Mouse (Mus musculus): ENCODE measurements around the gene Pan3. TPM values are rescaled to one million over a fixed set of nuclear protein-coding genes. Genes with fewer than 3 reads are reported as not detected.

The Pan3 gene
- polyA plus RNA-seq, 1 experiment, result 111 TPM

- no peak overlapping the region for H3K27ac ChIP-seq (ENCODE audit: insufficient read depth, low read length)
- H3K9me3 ChIP-seq (replicated peaks; ENCODE audit: control insufficient read depth, insufficient read depth, low read length, poor library complexity, severe bottlenecking), result no peaks in the 10 kb centered on the region
- no peaks in the 10 kb centered on the region for H3K36me3 ChIP-seq (ENCODE audit: control insufficient read depth, insufficient read depth, low read length, poor library complexity, severe bottlenecking)
- H3K4me1 ChIP-seq (ENCODE audit: control insufficient read depth, insufficient read depth, low read length), result no peaks in the 10 kb centered on the region
- no peak for TF ChIP-seq EP300 (IDR thresholded peaks at IDR 0.05; ENCODE audit: insufficient read depth, low read depth, low read length)
- TF ChIP-seq POLR2A (IDR thresholded peaks at IDR 0.05; ENCODE audit: insufficient read depth, low read length), result no peak
- no peak for TF ChIP-seq CTCF (IDR thresholded peaks at IDR 0.05; ENCODE audit: low read depth, low read length)
- no peak overlapping the region for H3K9ac ChIP-seq (ENCODE audit: low read depth, poor library complexity, severe bottlenecking)
- H3K4me3 ChIP-seq (ENCODE audit: low read depth, low read length), result no peak overlapping the region
- H3K27me3 ChIP-seq (ENCODE audit: control insufficient read depth, insufficient read depth, low read length, poor library complexity, severe bottlenecking), result no peaks in the 10 kb centered on the region
Observed at GRCm38 (mm10) chr5:147477106-147477505, 47.1 kb downstream of the Pan3 start.

DNA sequence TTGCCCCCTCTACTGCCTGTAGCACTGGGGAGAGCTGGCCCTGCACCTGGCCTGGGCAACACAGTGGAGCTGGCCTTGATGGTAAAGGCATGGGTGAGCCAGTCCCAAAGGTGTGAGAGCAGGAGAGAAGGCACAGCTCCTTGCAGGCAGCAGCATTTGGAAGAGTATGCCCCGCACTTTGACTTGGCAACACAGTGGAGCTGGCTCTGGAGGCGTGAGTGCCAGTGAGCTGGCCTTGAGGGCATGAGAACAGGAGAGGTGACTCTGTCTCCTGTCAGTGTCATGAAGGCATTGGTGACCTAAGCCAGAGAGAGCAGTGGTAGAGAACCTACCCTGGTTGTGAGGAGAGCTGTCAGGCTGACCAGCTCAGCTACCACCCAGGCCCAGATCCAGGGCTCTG is 49.4 kb downstream of the Pan3 start:
- Histone ChIP-seq H3K36me3 (ENCODE audit: control insufficient read depth, insufficient read depth, low read length, poor library complexity, severe bottlenecking) (no peaks in the 10 kb centered on the region), H3K4me1 (ENCODE audit: control insufficient read depth, insufficient read depth, low read length) (no peaks in the 10 kb centered on the region), H3K9me3 (replicated peaks; ENCODE audit: control insufficient read depth, insufficient read depth, low read length, poor library complexity, severe bottlenecking) (no peaks in the 10 kb centered on the region), H3K4me3 (ENCODE audit: low read depth, low read length) (no peak overlapping the region), H3K27ac (ENCODE audit: insufficient read depth, low read length) (no peak overlapping the region), H3K9ac (ENCODE audit: low read depth, poor library complexity, severe bottlenecking) (no peak overlapping the region), H3K27me3 (ENCODE audit: control insufficient read depth, insufficient read depth, low read length, poor library complexity, severe bottlenecking) (no peaks in the 10 kb centered on the region)
- TF ChIP-seq POLR2A (IDR thresholded peaks at IDR 0.05; ENCODE audit: insufficient read depth, low read length), result no peak
- TF ChIP-seq EP300 (IDR thresholded peaks at IDR 0.05; ENCODE audit: insufficient read depth, low read depth, low read length), result no peak

GRCm38 (mm10) chr5:147484142-147484541 is 54.2 kb downstream of the Pan3 start:
- H3K4me1 ChIP-seq (ENCODE audit: control insufficient read depth, insufficient read depth, low read length), result no peaks in the 10 kb centered on the region
- no peaks in the 10 kb centered on the region for H3K9me3 ChIP-seq (replicated peaks; ENCODE audit: control insufficient read depth, insufficient read depth, low read length, poor library complexity, severe bottlenecking)
- no peak overlapping the region for H3K4me3 ChIP-seq (ENCODE audit: low read depth, low read length)
- no peak overlapping the region for H3K27ac ChIP-seq (ENCODE audit: insufficient read depth, low read length)
- H3K27me3 ChIP-seq (ENCODE audit: control insufficient read depth, insufficient read depth, low read length, poor library complexity, severe bottlenecking), result no peaks in the 10 kb centered on the region
- no peaks in the 10 kb centered on the region for H3K36me3 ChIP-seq (ENCODE audit: control insufficient read depth, insufficient read depth, low read length, poor library complexity, severe bottlenecking)
- peak; percentile 54 for TF ChIP-seq CTCF (IDR thresholded peaks at IDR 0.05; ENCODE audit: low read depth, low read length)
- TF ChIP-seq POLR2A (IDR thresholded peaks at IDR 0.05; ENCODE audit: insufficient read depth, low read length), result no peak
- no peak for TF ChIP-seq EP300 (IDR thresholded peaks at IDR 0.05; ENCODE audit: insufficient read depth, low read depth, low read length)
- no peak overlapping the region for H3K9ac ChIP-seq (ENCODE audit: low read depth, poor library complexity, severe bottlenecking)

GRCm38 (mm10) chr5:147489226-147489625 is 59.3 kb downstream of the Pan3 start:
- no peaks in the 10 kb centered on the region for H3K27me3 ChIP-seq (ENCODE audit: control insufficient read depth, insufficient read depth, low read length, poor library complexity, severe bottlenecking)
- no peaks in the 10 kb centered on the region for H3K4me1 ChIP-seq (ENCODE audit: control insufficient read depth, insufficient read depth, low read length)
- no peak overlapping the region for H3K27ac ChIP-seq (ENCODE audit: insufficient read depth, low read length)
- no peaks in the 10 kb centered on the region; the same call in 1 of the 2 replicates for H3K36me3 ChIP-seq (ENCODE audit: control insufficient read depth, insufficient read depth, low read length, poor library complexity, severe bottlenecking)
- H3K9me3 ChIP-seq (replicated peaks; ENCODE audit: control insufficient read depth, insufficient read depth, low read length, poor library complexity, severe bottlenecking), result no peaks in the 10 kb centered on the region
- no peak overlapping the region for H3K4me3 ChIP-seq (ENCODE audit: low read depth, low read length)
- no peak overlapping the region for H3K9ac ChIP-seq (ENCODE audit: low read depth, poor library complexity, severe bottlenecking)
- no peak for TF ChIP-seq EP300 (IDR thresholded peaks at IDR 0.05; ENCODE audit: insufficient read depth, low read depth, low read length)
- TF ChIP-seq POLR2A (IDR thresholded peaks at IDR 0.05; ENCODE audit: insufficient read depth, low read length), result no peak
- TF ChIP-seq CTCF (IDR thresholded peaks at IDR 0.05; ENCODE audit: low read depth, low read length), result no peak

DNA sequence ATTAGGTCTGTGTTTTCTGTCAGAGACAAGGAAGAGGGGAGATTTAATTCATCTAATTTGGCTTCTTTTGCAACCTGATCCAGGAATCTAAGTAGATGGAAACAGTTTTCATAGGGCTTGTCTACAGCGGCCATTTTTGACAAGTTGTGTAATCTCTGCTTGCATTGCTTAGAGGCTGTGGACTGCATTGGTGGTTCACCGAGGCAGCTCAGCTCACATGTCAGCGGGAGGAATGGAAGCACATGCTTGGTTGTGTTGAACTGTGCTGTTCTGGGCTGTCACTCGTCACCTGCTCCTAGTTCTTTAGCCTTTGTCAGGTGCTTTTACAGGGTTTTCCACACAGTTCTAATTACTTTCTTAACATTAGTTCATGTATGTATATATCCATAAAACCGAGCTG is 60.9 kb downstream of the Pan3 start:
- Histone ChIP-seq H3K4me3 (ENCODE audit: low read depth, low read length) (no peak overlapping the region), H3K9me3 (replicated peaks; ENCODE audit: control insufficient read depth, insufficient read depth, low read length, poor library complexity, severe bottlenecking) (no peaks in the 10 kb centered on the region), H3K9ac (ENCODE audit: low read depth, poor library complexity, severe bottlenecking) (no peak overlapping the region), H3K36me3 (ENCODE audit: control insufficient read depth, insufficient read depth, low read length, poor library complexity, severe bottlenecking) (peaks cover 3% of the 10 kb centered on the region), H3K4me1 (ENCODE audit: control insufficient read depth, insufficient read depth, low read length) (no peaks in the 10 kb centered on the region), H3K27me3 (ENCODE audit: control insufficient read depth, insufficient read depth, low read length, poor library complexity, severe bottlenecking) (no peaks in the 10 kb centered on the region), H3K27ac (ENCODE audit: insufficient read depth, low read length) (no peak overlapping the region)
- no peak for TF ChIP-seq CTCF (IDR thresholded peaks at IDR 0.05; ENCODE audit: low read depth, low read length)
- TF ChIP-seq POLR2A (IDR thresholded peaks at IDR 0.05; ENCODE audit: insufficient read depth, low read length), result no peak
- TF ChIP-seq EP300 (IDR thresholded peaks at IDR 0.05; ENCODE audit: insufficient read depth, low read depth, low read length), result no peak

- TF ChIP-seq CTCF (IDR thresholded peaks at IDR 0.05; ENCODE audit: low read depth, low read length), result no peak
- TF ChIP-seq EP300 (IDR thresholded peaks at IDR 0.05; ENCODE audit: insufficient read depth, low read depth, low read length), result no peak
- no peak for TF ChIP-seq POLR2A (IDR thresholded peaks at IDR 0.05; ENCODE audit: insufficient read depth, low read length)
- no peaks in the 10 kb centered on the region for H3K4me1 ChIP-seq (ENCODE audit: control insufficient read depth, insufficient read depth, low read length)
- peaks cover 3% of the 10 kb centered on the region for H3K36me3 ChIP-seq (ENCODE audit: control insufficient read depth, insufficient read depth, low read length, poor library complexity, severe bottlenecking)
- H3K9ac ChIP-seq (ENCODE audit: low read depth, poor library complexity, severe bottlenecking), result no peak overlapping the region
- H3K9me3 ChIP-seq (replicated peaks; ENCODE audit: control insufficient read depth, insufficient read depth, low read length, poor library complexity, severe bottlenecking), result no peaks in the 10 kb centered on the region
- H3K4me3 ChIP-seq (ENCODE audit: low read depth, low read length), result no peak overlapping the region
- H3K27ac ChIP-seq (ENCODE audit: insufficient read depth, low read length), result no peak overlapping the region
- H3K27me3 ChIP-seq (ENCODE audit: control insufficient read depth, insufficient read depth, low read length, poor library complexity, severe bottlenecking), result no peaks in the 10 kb centered on the region
Observed at GRCm38 (mm10) chr5:147492511-147492910, 62.5 kb downstream of the Pan3 start.
